Mouse (Mus musculus) kidney, postnatal 4 days (tissue): ENCODE measurements at regions not wholly inside any gene's neighbourhood (a gene's known extent, or its start where the extent isn't known, plus 50 kb on each side); places are given as distances from the start of the nearest gene placed in this dataset.

Experiments
- DNase-seq, 2 experiments: peaks; one replicate each; pipeline ENCODE4 v3.0.0; 2021; ENCODE audit warnings: mixed read lengths in 2 of 2

GRCm38 (mm10) chr16:86768912-86769311, 585.1 kb upstream of the N6amt1 start:
- no peak for DNase-seq

GRCm38 (mm10) chr16:86768355-86768754, 585.6 kb upstream of the N6amt1 start:
- no peak for DNase-seq

- DNase-seq = no peak
These were observed 588.0 kb upstream of the N6amt1 start for GRCm38 (mm10) chr16:86765974-86766373.

- DNase-seq = no peak
These were observed 612.7 kb upstream of the N6amt1 start for GRCm38 (mm10) chr16:86741236-86741635.

GRCm38 (mm10) chr16:86718982-86719771, 634.8 kb upstream of the N6amt1 start:
- no peak for DNase-seq

GRCm38 (mm10) chr16:86718353-86718752, 635.6 kb upstream of the N6amt1 start:
- DNase-seq = no peak

- no peak for DNase-seq
These were observed 652.3 kb upstream of the N6amt1 start for GRCm38 (mm10) chr16:86701700-86702099.

- DNase-seq = peak; percentile 35 to 54
These were observed 659.5 kb upstream of the N6amt1 start for GRCm38 (mm10) chr16:86694497-86694896.

GRCm38 (mm10) chr16:86659154-86659553, 694.8 kb upstream of the N6amt1 start:
- no peak for DNase-seq

GRCm38 (mm10) chr16:86647316-86647715, 706.7 kb upstream of the N6amt1 start:
- DNase-seq = peak in 1 of 2 experiments; percentile 13

- DNase-seq = no peak
These were observed 707.2 kb upstream of the N6amt1 start for GRCm38 (mm10) chr16:86646753-86647152.

- DNase-seq = peak in 1 of 2 experiments; percentile 12
These were observed 708.5 kb upstream of the N6amt1 start for GRCm38 (mm10) chr16:86645436-86645835.

GRCm38 (mm10) chr16:86644912-86645312, 709.1 kb upstream of the N6amt1 start:
- DNase-seq = peak; percentile 8 to 37

- peak; percentile 4 to 5 for DNase-seq
These were observed 702.5 kb upstream of the Adamts5 start for GRCm38 (mm10) chr16:86604166-86604565.

GRCm38 (mm10) chr16:86594992-86595391, 693.4 kb upstream of the Adamts5 start:
- no peak for DNase-seq

- DNase-seq = no peak
These were observed 684.4 kb upstream of the Adamts5 start for GRCm38 (mm10) chr16:86586044-86586443.

GRCm38 (mm10) chr16:86578281-86578680, 676.7 kb upstream of the Adamts5 start:
- DNase-seq = no peak

GRCm38 (mm10) chr16:86547465-86548043, 645.9 kb upstream of the Adamts5 start:
- DNase-seq = peak in 1 of 2 experiments; percentile 6

- no peak for DNase-seq
These were observed 645.3 kb upstream of the Adamts5 start for GRCm38 (mm10) chr16:86546905-86547304.

GRCm38 (mm10) chr16:86544121-86544520, 642.5 kb upstream of the Adamts5 start:
- no peak for DNase-seq

GRCm38 (mm10) chr16:86536479-86536878, 634.9 kb upstream of the Adamts5 start:
- no peak for DNase-seq

- DNase-seq = no peak
These were observed 622.5 kb upstream of the Adamts5 start for GRCm38 (mm10) chr16:86524135-86524534.

- no peak for DNase-seq
These were observed 615.3 kb upstream of the Adamts5 start for GRCm38 (mm10) chr16:86516935-86517334.

GRCm38 (mm10) chr16:86516144-86516543, 614.5 kb upstream of the Adamts5 start:
- no peak for DNase-seq
